Mouse (Mus musculus): ENCODE measurements at regions not wholly inside any gene's neighbourhood (a gene's known extent, or its start where the extent isn't known, plus 50 kb on each side); places are given as distances from the start of the nearest gene placed in this dataset.

GRCm38 (mm10) chr16:46617544-46618335 is 119.4 kb upstream of the Nectin3 start:
- no peak for TF ChIP-seq POLR2A (IDR thresholded peaks at IDR 0.05; ENCODE audit: low read depth, low read length)
- no peak for TF ChIP-seq CTCF (IDR thresholded peaks at IDR 0.05; ENCODE audit: extremely low read depth, insufficient read length, insufficient replicate concordance, low read depth, low read length)
